Mouse (Mus musculus) lung, embryonic 16.5 days (tissue): Measurements from ENCODE around the gene Pitx2. TPM values are rescaled to one million over a fixed set of nuclear protein-coding genes. Genes with fewer than 3 reads are reported as not detected.
A peak's percentile ranks its signal among the peaks of the same experiment; 100 is the strongest.

Source experiments
- ATAC-seq: fragments of 200-750 bp; cut with Nextera tagmentation; 2 replicates; pipeline ENCODE4 v1.8.0; 2017; ENCODE audit warnings: low read depth, mild to moderate bottlenecking, moderate library complexity
- H3K27ac ChIP-seq: fragments of 300-500 bp; sonication (generic); 2 replicates; pipeline ENCODE4 v1.5.1; 2014; ENCODE audit warnings: mild to moderate bottlenecking, control low read depth, low read length
- H3K27me3 ChIP-seq: fragments of 300-500 bp; sonication (generic); 2 replicates; pipeline ENCODE4 v1.6.1; 2014; ENCODE audit warnings: low read depth, low read length, mixed read lengths; ENCODE audit not compliant: control insufficient read depth, insufficient read depth
- H3K36me3 ChIP-seq: fragments of 300-500 bp; sonication (generic); 2 replicates; pipeline ENCODE4 v1.6.1; 2014; ENCODE audit warnings: low read length; ENCODE audit not compliant: control insufficient read depth, insufficient read depth
- H3K4me1 ChIP-seq: fragments of 300-500 bp; sonication (generic); replicated peaks from 2 replicates; pipeline ENCODE4 v1.6.1; 2014; ENCODE audit warnings: low read length, mixed read lengths; ENCODE audit not compliant: control insufficient read depth, insufficient read depth
- H3K4me2 ChIP-seq: fragments of 300-500 bp; sonication (generic); 2 replicates; pipeline ENCODE4 v1.6.1; 2014; ENCODE audit warnings: low read depth, low read length, control low read depth
- H3K4me3 ChIP-seq: fragments of 300-500 bp; sonication (generic); 2 replicates; pipeline ENCODE4 v1.5.1; 2014; ENCODE audit warnings: mild to moderate bottlenecking, low read length, control low read depth
- H3K9ac ChIP-seq: fragments of 300-500 bp; sonication (generic); 2 replicates; pipeline ENCODE4 v1.6.1; 2014; ENCODE audit warnings: low read length, control low read depth
- H3K9me3 ChIP-seq: fragments of 300-500 bp; sonication (generic); 2 replicates; pipeline ENCODE4 v1.6.1; 2016; ENCODE audit warnings: low read length; ENCODE audit not compliant: control insufficient read depth
- WGBS: fragments of 180-500 bp; shearing (Covaris S2); extraction: QIAGEN DNeasy Blood & Tissue Kit; methylation state at CpG from one replicate; pipeline ENCODE4 v1.1.7; 2014; 5-methylcytosine and 5-hydroxymethylcytosine counted together
- polyA plus RNA-seq: library from polyadenylated mRNA; unstranded; fragments of >200 nt; fragmentation: Nextera tagmentation; extraction: Ambion mirVana; gene quantifications from 2 replicates; pipeline ENCODE4 v1.2.1, GENCODE M21; 2015

Gene Pitx2
- polyA plus RNA-seq, 1 experiment from 2014 or later: 7.0 TPM

DNA sequence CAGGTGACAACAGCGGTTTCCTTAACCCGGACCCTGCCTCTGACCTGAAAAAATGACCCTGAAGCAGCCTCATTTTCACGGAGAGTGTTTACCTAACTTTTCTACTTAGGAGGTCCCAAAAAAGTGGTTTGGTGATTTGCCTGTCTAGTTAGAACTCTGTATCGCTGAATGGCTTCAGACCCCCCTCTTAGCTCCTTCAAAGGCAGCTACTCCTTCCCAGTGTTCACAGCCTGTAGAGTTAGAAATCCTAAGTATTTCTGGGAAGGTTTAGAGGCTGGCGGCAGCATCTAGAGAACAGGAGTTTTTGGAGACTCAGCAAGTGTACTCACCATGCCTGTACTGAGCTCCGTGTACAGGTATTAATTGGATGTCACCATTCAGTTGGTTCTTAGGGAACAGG lies 27.0 kb downstream of the Pitx2 start:
- Histone ChIP-seq H3K9ac (no peak overlapping the region), H3K4me1 (no peaks in the 10 kb centered on the region), H3K9me3 (no peaks in the 10 kb centered on the region), H3K4me3 (no peak overlapping the region), H3K36me3 (no peaks in the 10 kb centered on the region), H3K27me3 (peaks cover 66% of the 10 kb centered on the region), H3K4me2 (no peak overlapping the region), H3K27ac (no peak overlapping the region)
- no peak for ATAC-seq
- WGBS: 3% methylated on average over 6 of the region's 6 CpGs

DNA sequence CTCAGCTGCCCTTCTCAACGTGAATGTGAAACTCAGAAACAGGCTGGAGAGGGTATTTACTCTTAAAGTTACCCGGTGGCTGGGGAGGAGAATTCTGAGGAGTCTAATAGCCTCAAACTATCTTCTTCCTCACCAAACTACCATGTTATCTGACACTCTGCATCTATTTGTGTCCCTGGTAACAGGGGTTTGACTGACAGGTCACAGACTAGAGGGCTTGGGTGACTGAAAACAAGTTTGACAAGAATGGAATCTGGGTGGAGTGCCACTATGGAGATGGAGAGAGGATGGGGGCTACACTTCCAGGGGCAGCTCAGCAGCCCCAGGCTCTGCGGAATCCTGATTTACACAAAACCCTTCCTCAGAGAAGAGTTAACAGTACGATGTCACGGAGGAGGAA lies 27.7 kb downstream of the Pitx2 start:
- H3K4me2 ChIP-seq: no peak overlapping the region
- no peak overlapping the region for H3K9ac ChIP-seq
- 14% methylated on average over 5 of the region's 5 CpGs for WGBS
- no peak overlapping the region for H3K27ac ChIP-seq
- ATAC-seq: no peak
- H3K36me3 ChIP-seq: no peaks in the 10 kb centered on the region
- no peaks in the 10 kb centered on the region for H3K4me1 ChIP-seq
- no peak overlapping the region for H3K4me3 ChIP-seq
- H3K27me3 ChIP-seq: peaks cover 60% of the 10 kb centered on the region
- no peaks in the 10 kb centered on the region for H3K9me3 ChIP-seq

DNA sequence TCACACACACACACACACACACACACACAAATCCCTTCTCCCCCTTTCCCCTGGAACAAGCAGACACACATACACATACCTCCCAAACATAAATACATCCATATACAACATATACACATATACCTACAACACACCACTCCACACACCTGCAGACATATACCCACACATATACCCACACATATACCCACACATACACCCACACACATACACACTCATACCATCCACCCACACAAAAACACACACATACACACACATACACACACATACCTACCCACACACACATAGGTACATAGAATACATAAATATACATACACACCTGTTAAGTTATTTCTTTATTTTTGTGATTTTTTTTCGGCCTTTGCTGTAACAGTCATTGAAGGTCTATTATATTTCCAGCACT lies 38.3 kb downstream of the Pitx2 start:
- no peak overlapping the region for H3K9ac ChIP-seq
- H3K27ac ChIP-seq: no peak overlapping the region
- ATAC-seq: no peak
- no peaks in the 10 kb centered on the region for H3K9me3 ChIP-seq
- H3K4me2 ChIP-seq: no peak overlapping the region
- no peaks in the 10 kb centered on the region for H3K4me1 ChIP-seq
- no peaks in the 10 kb centered on the region for H3K27me3 ChIP-seq
- WGBS: 72% methylated on average over 1 of the region's 1 CpGs
- H3K4me3 ChIP-seq: no peak overlapping the region
- H3K36me3 ChIP-seq: no peaks in the 10 kb centered on the region

GRCm38 (mm10) chr3:129238664-129239258 lies 39.1 kb downstream of the Pitx2 start:
- 23% methylated on average over 13 of the region's 13 CpGs for WGBS

GRCm38 (mm10) chr3:129250997-129251396 lies 51.3 kb downstream of the Pitx2 start:
- H3K36me3 ChIP-seq: no peaks in the 10 kb centered on the region
- WGBS: 86% methylated on average over 9 of the region's 9 CpGs
- no peak for ATAC-seq
- no peak overlapping the region for H3K9ac ChIP-seq
- no peaks in the 10 kb centered on the region for H3K27me3 ChIP-seq
- H3K9me3 ChIP-seq: no peaks in the 10 kb centered on the region
- no peak overlapping the region for H3K27ac ChIP-seq
- no peaks in the 10 kb centered on the region for H3K4me1 ChIP-seq
- no peak overlapping the region for H3K4me3 ChIP-seq
- no peak overlapping the region for H3K4me2 ChIP-seq

More at GRCm38 (mm10) chr3:129238664-129239258, 39.1 kb downstream of the Pitx2 start:
- H3K4me3 ChIP-seq: no peak overlapping the region
- no peak overlapping the region for H3K9ac ChIP-seq
- no peak for ATAC-seq
- H3K27ac ChIP-seq: no peak overlapping the region
- no peaks in the 10 kb centered on the region for H3K9me3 ChIP-seq
- H3K4me1 ChIP-seq: no peaks in the 10 kb centered on the region
- no peaks in the 10 kb centered on the region for H3K36me3 ChIP-seq
- H3K4me2 ChIP-seq: no peak overlapping the region
- no peaks in the 10 kb centered on the region for H3K27me3 ChIP-seq

GRCm38 (mm10) chr3:129254246-129254645 lies 54.6 kb downstream of the Pitx2 start:
- Histone ChIP-seq H3K4me1 (no peaks in the 10 kb centered on the region), H3K9ac (no peak overlapping the region), H3K4me2 (no peak overlapping the region), H3K36me3 (no peaks in the 10 kb centered on the region), H3K27ac (no peak overlapping the region), H3K27me3 (no peaks in the 10 kb centered on the region), H3K4me3 (no peak overlapping the region), H3K9me3 (no peaks in the 10 kb centered on the region)
- no peak for ATAC-seq
- 47% methylated on average over 10 of the region's 10 CpGs for WGBS

DNA sequence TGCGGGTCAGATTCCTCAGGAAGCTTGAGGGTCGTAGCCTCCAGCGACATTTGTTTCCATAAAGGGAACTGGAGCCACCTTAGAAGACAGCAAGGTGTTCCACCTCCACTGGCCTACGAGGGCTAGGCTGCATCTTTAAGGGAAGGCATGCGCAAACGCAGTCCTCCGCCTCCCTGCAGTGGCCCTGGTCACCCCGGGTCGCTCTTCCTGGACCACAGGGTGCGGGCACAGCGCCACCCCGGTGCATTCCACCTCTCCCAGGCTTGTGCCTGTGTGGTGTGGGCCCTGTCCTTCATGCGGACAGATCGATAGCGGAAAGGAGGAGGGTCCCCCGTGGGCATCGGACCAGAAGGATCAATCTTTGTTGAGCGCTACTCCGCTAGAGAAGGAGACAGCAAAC lies 56.6 kb downstream of the Pitx2 start:
- Histone ChIP-seq H3K36me3 (no peaks in the 10 kb centered on the region), H3K4me3 (peak overlapping the region; percentile 23; the same call in 1 of the 2 replicates), H3K4me2 (peak overlapping the region; percentile 35), H3K4me1 (no peaks in the 10 kb centered on the region), H3K27ac (no peak overlapping the region), H3K9me3 (no peaks in the 10 kb centered on the region), H3K9ac (no peak overlapping the region), H3K27me3 (no peaks in the 10 kb centered on the region)
- 51% methylated on average over 19 of the region's 19 CpGs for WGBS
- ATAC-seq: no peak

DNA sequence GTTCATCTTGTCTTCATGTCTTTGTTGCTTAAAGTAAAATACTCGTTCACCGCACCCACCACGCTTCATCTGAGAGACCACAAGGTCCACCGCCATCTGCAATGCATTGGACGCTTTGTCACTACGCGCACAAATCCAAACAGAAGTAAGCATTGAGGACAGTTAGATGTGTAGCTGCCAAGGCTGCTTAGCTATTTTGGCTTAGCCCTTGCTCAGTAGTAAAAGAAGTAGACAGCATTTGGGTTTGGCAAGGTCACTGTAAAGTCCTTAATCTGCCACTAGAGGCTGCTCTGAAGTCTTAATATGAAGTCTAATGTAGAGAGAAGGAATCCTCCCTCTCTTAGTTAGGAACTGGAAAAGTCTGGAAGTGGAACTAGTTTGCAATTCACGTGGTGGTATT lies 57.1 kb downstream of the Pitx2 start:
- H3K36me3 ChIP-seq: no peaks in the 10 kb centered on the region
- no peak overlapping the region for H3K27ac ChIP-seq
- no peak overlapping the region for H3K9ac ChIP-seq
- peak overlapping the region; percentile 35 for H3K4me2 ChIP-seq
- 57% methylated on average over 8 of the region's 8 CpGs for WGBS
- H3K4me1 ChIP-seq: no peaks in the 10 kb centered on the region
- H3K4me3 ChIP-seq: no peak overlapping the region
- no peaks in the 10 kb centered on the region for H3K27me3 ChIP-seq
- 0 out of 2 replicates have a peak, but pooled peaks have one; percentile 36 for ATAC-seq
- H3K9me3 ChIP-seq: no peaks in the 10 kb centered on the region

DNA sequence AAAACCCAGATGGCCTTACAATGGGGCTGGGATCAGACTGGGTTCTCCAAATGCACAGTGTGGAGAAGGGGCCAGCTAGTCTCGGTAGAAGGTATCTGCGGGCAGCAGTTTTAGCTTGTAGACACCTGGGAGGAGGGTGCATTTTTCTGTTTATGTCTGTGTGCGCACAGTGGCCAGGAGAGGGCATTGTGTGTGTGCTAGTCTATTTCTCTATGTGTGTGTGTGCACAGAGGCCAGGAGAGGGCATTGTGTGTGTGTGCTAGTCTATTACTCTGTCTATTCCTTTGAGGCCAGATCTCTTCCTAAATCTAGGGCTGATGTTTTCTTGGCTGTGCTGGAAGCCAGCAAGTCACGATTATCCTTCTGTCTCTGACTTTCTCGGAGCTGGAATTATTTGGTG lies 58.8 kb downstream of the Pitx2 start:
- Histone ChIP-seq H3K9ac (no peak overlapping the region), H3K4me3 (no peak overlapping the region), H3K9me3 (no peaks in the 10 kb centered on the region), H3K4me1 (no peaks in the 10 kb centered on the region), H3K27me3 (no peaks in the 10 kb centered on the region), H3K36me3 (no peaks in the 10 kb centered on the region), H3K4me2 (no peak overlapping the region), H3K27ac (no peak overlapping the region)
- 77% methylated on average over 5 of the region's 5 CpGs for WGBS
- ATAC-seq: no peak
